Mouse (Mus musculus) natural killer cell, adult 2 months (primary cell): ENCODE measurements around the gene Snx12.
"Not testable (repeated sequence)": the region's sequence is repeated elsewhere in the genome, so short reads cannot be mapped to it uniquely, and the experiment has no call there.

ENCODE experiments used
- DNase-seq, 2 experiments: peaks; one replicate each; pipeline ENCODE4 v3.0.0; 2022; ENCODE audit warnings: low spot score in 2 of 2

Snx12 gene

GRCm38 (mm10) chrX:101131992-101132791, 90.2 kb downstream of the Snx12 start:
- DNase-seq, result peak; percentile 2 to 20

GRCm38 (mm10) chrX:101131001-101131400, 91.4 kb downstream of the Snx12 start:
- peak; percentile 53 to 63 for DNase-seq

- peak; percentile 10 to 35 for DNase-seq
Measured at GRCm38 (mm10) chrX:101128559-101128958, 93.8 kb downstream of the Snx12 start.

GRCm38 (mm10) chrX:101126977-101127376, 95.4 kb downstream of the Snx12 start:
- DNase-seq, result no peak

- peak in 1 of 2 experiments; percentile 4 for DNase-seq
Measured at GRCm38 (mm10) chrX:101126474-101126955, 95.8 kb downstream of the Snx12 start.

- DNase-seq, result no peak
Measured at GRCm38 (mm10) chrX:101120546-101120945, 101.8 kb downstream of the Snx12 start.

- no peak for DNase-seq
Measured at GRCm38 (mm10) chrX:101085920-101086319, 136.4 kb downstream of the Snx12 start, which contains the start of gene Slc7a3. Gene Slc7a3, minus strand, starts transcription at chrX:101086020.

GRCm38 (mm10) chrX:101085211-101085610, 137.2 kb downstream of the Snx12 start:
- DNase-seq, result not testable (repeated sequence)

GRCm38 (mm10) chrX:101084192-101084591, 138.2 kb downstream of the Snx12 start:
- no peak for DNase-seq

GRCm38 (mm10) chrX:101065245-101065644, 157.1 kb downstream of the Snx12 start:
- no peak for DNase-seq

- DNase-seq, result no peak
Measured at GRCm38 (mm10) chrX:101063503-101063902, 158.9 kb downstream of the Snx12 start.

- DNase-seq, result no peak
Measured at GRCm38 (mm10) chrX:101059541-101059940, 162.8 kb downstream of the Snx12 start, which contains the start of gene Tex11. Gene Tex11, minus strand, starts transcription at chrX:101059667.
